Mouse (Mus musculus) heart, adult 2 months (tissue): ENCODE results near the gene Pnkd.

Source experiments
- CTCF ChIP-seq: fragments of 200-600 bp; IDR thresholded peaks from 2 replicates; pipeline ENCODE4 v1.8.1; 2022; ENCODE audit warnings: antibody characterized with exemption, mild to moderate bottlenecking, moderate library complexity
- EP300 ChIP-seq: fragments of 200-500 bp; IDR thresholded peaks from 2 replicates; pipeline ENCODE4 v1.6.1; 2011; ENCODE audit warnings: low read depth, low read length, control low read depth; ENCODE audit not compliant: insufficient read depth
- POLR2A ChIP-seq: fragments of 200-500 bp; IDR thresholded peaks from 2 replicates; pipeline ENCODE4 v1.6.1; 2011; ENCODE audit warnings: mild to moderate bottlenecking, low read depth, low read length, control low read depth; ENCODE audit not compliant: insufficient read depth

DNA sequence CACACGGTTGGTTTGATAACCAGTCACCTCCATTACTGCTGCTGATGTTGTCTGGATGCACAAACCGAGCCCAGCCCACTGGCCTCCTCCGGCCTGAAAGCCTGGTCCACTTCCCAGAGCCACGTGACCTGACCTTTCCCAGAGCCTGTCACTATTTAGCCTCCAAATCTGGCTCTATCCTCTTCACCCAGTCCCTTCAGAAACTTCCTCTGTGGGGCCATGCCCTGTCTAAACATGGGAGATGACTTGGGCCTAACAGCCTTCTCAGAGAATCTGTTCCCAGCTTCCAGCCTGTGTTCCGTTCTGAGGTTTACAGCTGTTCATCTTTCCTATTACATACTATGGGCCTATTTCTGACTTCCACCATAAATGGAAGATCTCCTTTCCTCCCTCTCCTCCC is 78.7 kb downstream of the Pnkd start:
- no peak for TF ChIP-seq POLR2A
- TF ChIP-seq EP300: no peak
- no peak for TF ChIP-seq CTCF
